Mouse (Mus musculus): ENCODE data around the gene Alms1.

DNA sequence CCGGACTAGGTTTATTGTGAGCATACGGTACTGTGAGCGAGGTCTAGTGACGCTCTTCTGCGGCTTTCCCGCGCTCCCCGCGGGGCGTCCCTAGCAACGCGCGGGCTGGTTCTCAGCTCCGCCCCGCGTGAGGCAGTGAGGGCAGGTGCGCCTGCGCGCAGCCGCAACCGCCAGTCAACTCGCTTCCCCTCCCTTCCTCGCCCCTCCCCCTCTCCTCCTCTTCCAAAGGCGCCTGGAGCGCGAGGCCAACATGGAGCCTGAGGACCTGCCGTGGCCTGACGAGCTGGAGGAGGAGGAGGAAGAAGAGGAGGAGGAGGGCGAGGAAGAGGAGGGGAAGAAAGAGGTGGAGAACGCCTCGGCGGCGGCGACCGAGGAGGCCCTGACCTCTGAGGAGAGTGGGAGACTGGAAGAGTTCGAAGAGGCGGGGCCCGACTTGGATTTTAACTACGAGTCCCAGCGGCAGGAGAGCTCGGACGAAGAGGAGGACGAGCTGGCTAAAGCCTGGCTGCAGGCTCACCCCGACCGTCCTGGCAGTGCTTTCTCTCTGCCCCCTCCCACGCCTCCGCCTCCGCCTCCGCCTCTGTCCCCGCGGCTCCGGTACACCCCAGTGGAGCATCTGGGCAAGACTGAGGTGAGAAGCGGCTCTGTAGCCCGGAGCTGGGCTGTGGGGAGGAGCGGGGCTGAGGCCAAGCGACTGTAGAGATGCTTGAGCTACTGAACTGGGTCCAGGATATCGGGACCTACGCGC, at the start of gene Alms1:
- TF ChIP-seq CTCF (IDR thresholded peaks at IDR 0.05; ENCODE audit: low read depth): no peak
- no peak for TF ChIP-seq EP300 (IDR thresholded peaks at IDR 0.05; ENCODE audit: low read depth)

All from liver, postnatal 0 days (tissue).